Mouse (Mus musculus): ENCODE measurements around the gene Alms1. TPM values are rescaled to one million over a fixed set of nuclear protein-coding genes. Genes with fewer than 3 reads are reported as not detected.

Alms1 gene
- polyA plus RNA-seq, 2 experiments from 2014 or later = 2.2 to 2.6 TPM

Other genes starting within 250 kb of the Alms1 start
- gene Rab11fip5, start 212.9 kb upstream of the Alms1 start, polyA plus RNA-seq (2017; shearing (Covaris generic)) = under 1 TPM; 0.14 to 0.42 TPM
- gene Noto, start 163.6 kb upstream of the Alms1 start, polyA plus RNA-seq (2017; shearing (Covaris generic)) = not detected
- gene Smyd5, start 155.5 kb upstream of the Alms1 start, polyA plus RNA-seq (2017; shearing (Covaris generic)) = 10 to 100 TPM; 23.2 to 45.4 TPM
- 100 to 1,000 TPM; 315 to 339 TPM for gene Cct7, start 136.0 kb upstream of the Alms1 start, polyA plus RNA-seq (2017; shearing (Covaris generic))
- 10 to 100 TPM; 16.2 to 17.7 TPM for gene Pradc1, start 135.6 kb upstream of the Alms1 start, polyA plus RNA-seq (2017; shearing (Covaris generic))
- gene Fbxo41, start 84.5 kb upstream of the Alms1 start, polyA plus RNA-seq (2017; shearing (Covaris generic)) = under 1 TPM; 0.08 to 0.15 TPM
- gene Egr4, start 73.9 kb upstream of the Alms1 start, polyA plus RNA-seq (2017; shearing (Covaris generic)) = not detected
- not detected for gene Nat8f7, start 125.7 kb downstream of the Alms1 start, polyA plus RNA-seq (2017; shearing (Covaris generic))
- under 1 TPM in 1 of 2 experiments, not detected in 1; 0.39 TPM for gene Nat8f3, start 178.2 kb downstream of the Alms1 start, polyA plus RNA-seq (2017; shearing (Covaris generic))
- gene Nat8f6, start 233.4 kb downstream of the Alms1 start, polyA plus RNA-seq (2017; shearing (Covaris generic)) = not detected
- gene Nat8f5, start 233.4 kb downstream of the Alms1 start, polyA plus RNA-seq (2017; shearing (Covaris generic)) = not detected
- gene Nat8, start 244.6 kb downstream of the Alms1 start, polyA plus RNA-seq (2017; shearing (Covaris generic)) = not detected